Mouse (Mus musculus): Measurements from ENCODE around the gene P4htm.

The P4htm gene

DNA sequence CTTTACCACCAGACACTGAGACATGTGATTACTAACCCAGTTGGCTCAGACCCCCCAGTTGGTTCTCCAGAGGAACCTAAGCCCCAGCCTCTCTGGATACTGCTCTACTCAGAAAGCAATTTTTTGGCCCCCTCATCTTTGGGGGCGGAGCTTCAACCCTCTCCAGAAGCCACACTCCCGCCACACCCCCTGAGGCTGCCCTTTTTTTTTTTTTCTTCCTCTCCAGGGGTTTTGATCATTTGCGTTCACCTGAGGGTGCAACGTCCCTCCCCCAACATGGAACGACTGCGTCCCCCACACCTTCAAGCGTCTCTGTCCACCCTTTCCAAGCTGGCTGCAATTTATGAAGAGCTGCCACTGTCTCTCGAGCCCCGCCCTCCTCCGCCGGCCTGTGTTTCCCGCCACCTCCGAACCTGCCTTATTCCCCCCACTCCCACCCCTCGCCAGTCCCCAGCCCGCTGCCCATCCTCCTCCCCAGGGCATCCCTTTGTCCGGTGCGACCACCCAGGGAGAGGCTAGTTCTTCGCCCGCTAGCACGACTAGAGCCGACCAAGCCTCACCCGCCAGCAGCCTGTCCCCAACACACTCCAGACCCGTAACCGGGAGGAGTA, 19.4 kb downstream of the P4htm start:
- DNase-seq (ENCODE audit: extremely low spot score) = no peak

DNA sequence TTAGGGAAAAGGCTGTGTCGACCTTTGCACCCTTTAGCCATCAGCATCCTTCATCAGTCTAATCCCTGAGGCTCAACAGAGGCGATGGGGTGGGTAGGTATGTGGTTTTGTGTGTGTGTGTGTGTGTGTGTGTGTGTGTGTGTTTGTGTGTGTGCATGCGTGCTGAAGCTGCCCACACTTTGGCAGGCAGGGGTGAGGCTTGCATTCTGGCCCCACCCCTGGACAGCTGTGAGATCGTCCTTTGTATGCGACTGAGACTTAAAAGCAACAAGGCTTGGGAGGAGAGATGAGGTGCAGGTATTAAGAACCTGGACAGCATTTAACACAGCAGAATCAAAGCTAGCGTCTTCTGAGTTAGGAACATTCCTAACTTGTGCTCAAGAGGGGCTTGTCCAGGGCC, 20.4 kb downstream of the P4htm start:
- DNase-seq (ENCODE audit: extremely low spot score) = no peak

DNA sequence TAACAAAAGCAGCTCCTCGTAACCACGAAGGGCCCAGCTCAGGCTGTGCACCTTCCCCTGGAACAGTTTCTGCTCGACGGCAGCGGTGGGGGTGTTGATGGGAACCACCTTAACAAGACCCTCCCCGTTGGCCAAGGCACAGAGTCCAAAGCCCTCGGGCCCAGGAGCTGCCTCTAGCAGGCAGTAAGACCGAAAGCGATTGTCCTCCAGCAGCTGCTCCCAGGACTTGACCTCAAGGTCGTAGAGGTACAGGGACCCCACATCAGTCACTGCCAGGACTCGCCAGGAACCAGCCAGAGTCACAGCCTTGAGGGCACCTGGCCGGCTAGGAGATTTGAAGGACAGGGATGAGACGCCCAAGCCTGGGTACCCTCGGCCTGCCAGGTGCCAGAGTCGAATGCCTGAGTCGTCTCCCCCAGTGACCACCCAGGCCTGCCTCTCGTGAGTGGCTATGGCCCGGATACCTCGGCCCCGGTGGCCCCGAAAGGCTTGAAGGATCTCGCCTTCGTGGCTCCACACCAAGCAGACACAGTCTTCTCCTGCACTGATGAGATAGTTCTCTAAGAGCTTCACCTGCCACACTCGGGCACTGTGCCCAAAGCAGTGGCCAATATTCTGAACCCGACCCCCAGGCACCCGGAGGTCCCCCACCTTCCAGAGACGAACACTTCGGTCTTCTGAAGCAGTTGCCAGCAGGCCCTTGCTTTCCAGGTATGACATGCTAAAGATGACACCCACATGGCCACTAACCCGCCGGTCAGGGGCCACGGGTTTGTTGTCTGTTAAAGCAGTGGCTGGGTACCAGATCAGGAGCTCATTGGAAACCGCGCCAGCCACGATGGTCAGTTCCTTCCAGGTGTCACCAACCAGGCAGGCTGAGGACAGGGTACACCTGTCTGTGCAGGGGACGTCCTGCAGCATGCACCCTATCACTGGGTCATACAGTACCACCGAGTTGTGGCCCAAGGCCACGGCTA, 21.9 kb downstream of the P4htm start:
- DNase-seq (ENCODE audit: extremely low spot score) = no peak

DNA sequence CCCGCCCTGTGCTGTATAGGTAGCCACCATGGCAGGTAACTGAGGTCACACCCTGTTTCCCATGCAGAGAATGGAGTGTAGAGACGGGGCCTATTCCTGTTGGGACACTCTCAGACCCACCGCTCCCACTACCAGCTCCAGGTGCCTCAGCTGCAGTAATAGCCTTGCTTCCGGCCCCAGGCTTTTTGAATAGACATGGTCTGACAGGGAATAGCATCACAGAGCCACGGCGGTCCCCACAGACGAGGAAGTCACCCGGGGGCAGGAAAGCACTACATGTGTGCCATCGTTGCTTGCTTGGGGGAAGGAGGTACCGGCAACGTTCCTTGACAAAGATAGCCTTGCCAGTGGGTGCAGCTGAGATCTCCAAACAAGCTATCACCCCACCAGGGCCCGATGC, 22.5 kb downstream of the P4htm start:
- no peak for DNase-seq (ENCODE audit: extremely low spot score)

DNA sequence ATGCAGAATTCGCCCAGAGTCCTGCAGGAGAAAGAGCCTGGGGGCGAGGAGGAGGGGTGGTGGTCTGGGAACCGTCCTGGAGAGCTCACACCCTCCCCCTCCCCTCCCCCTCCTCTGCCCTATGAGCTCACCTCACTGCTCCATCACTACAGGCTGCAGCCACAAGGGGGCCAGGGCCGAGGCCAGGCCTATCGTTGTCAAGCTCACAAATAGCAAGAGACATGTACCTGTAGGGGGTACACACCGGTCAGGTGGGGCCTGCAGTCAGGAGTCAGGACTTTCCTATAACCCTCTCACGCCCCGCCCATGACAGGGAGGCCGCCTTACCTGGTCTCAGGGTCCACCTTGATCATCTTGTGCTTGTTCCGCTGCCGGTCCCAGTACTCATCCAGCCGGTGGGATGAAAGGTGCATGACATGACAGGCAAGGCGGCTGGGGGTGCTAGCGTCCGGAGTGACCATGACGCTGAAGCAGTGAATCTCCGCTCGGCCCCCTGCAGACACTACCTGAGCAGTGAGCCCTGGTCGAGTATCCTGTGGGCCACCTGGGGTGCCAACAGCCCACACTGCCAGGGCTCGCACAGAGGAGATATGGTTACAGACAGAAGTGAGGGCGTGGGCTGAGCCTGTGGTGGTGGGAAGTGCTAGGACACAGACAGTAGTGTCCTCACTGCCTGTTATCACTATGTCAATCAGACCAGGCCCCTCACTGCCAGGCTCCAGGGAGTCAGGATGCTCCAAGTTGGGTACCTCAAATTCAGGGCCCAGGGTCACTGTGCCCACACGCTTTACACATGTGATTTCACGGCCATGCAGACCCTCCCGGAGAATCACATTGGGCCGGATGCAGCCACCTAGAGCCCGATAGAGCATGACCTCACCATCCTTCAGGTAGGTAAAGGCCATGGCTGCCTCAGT, 23.4 kb downstream of the P4htm start:
- peak; percentile 75 for DNase-seq (ENCODE audit: extremely low spot score)

DNA sequence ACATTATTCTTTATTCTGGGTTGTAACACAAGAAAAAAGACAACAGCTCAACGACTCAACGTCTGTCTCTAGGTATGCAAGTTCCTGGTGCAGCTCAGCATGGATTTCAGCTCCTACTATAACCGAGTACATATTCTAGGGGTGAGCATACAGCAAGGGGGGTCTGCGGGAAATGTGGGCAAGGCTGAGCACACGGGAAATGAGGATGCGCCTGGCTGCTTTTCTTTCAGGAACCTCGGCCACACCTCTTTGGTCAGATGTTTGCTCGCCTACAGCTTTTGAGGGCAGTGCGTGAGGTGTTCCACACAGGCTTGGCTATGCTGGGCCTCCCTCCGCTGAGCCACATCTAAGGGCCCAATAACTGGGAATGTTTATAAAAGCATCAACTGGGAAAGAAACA, 25.1 kb downstream of the P4htm start:
- DNase-seq (ENCODE audit: extremely low spot score) = no peak

DNA sequence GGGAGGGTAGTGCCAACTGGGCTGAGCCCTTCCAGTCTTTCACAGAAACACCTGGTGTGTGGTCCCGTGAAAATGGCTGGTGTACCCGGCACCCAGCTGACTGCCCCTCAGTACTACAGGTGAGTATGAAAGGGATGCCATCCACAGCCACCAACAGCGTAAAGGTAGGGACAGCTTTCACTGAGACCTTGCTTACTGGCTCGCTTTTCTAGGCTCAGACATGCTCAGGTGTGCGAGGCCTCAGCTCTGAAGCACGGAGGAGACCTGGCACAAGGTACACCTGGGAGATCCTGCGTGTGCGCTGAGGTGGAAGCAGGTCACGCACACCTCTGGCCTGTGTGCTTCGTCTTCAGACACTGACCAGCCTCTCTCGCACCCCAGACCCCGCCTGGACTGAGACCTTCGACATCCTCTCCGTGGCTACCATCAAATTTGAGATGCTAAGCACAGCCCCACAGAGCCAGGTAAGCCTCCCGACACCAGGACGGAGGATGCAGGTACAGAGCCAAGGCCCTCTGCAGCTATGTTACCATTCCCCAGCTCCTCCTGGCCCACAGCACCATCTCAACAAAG, 26.0 kb downstream of the P4htm start:
- DNase-seq (ENCODE audit: extremely low spot score) = no peak

DNA sequence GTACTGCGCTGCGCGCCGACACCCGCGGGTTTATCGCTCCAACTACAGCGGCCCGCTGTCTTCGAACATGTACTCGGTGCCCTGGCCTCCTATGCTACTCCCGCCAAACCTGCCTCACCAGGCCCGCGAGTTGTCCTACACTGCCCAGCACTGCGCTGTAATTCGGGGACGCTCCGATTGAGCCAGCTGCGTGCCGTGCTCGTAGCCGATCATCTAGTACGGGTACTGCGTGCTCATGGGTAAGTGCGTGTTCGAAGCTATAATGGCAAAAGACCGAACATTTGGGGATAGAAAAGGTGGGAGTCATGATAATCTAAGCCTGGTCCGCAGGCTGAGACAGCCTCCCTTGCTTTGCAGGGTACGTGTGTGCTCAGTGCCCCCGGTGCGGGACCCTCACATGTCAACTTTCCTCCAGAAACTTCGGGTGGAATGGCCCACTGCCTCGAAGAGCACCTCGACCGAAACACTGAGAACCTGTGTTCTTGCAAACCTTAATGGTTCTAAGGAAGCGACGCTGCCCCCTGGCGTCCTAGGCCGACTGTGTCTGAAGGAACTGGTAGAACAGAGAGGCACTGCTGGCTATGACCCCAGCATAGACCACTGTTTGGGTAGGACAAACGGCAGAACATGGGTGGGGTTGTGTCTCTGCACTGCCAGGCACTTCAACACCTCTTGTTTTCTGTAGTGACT, 27.1 kb downstream of the P4htm start:
- peak; percentile 80 for DNase-seq (ENCODE audit: extremely low spot score)

DNA sequence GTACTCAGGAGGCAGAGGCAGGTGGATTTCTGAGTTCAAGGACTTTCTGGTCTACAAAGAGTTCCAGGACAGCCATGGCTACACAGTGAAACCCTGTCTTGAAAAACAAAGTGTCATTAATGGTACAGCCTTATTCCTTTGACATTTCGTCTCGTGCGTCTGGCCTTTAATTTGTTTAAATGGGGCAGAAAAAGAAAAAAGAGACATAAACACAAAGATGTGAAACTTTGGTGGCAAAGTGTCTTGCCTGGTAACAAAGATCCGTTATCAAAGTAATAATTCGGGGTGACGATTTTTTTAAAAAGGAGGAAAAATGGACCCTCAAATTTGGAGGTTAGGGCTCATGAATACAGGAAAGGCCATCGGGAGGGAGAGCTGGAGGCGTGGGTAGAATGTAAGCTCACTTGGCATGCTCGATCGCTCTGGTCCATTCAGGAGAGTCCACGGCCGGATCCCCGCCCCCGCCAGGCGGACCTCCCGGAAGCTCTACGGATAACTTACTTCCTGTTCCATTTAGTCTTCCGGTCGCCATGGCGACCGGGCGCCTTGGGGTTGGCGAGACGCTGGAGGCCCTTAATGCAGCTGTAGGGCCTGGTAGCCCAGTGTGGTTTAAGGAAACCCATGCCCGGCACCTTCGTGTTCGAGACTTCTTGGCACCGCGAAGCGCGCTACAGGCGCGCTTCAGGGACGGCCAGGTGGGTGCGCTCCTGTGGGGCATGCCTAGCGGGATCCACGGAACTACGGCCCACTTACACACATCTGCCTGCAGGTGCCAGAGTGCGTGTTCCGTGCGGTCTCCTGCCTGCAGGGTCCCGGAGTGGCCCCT, 27.9 kb downstream of the P4htm start, which contains the start of gene Dalrd3:
Gene Dalrd3 (plus strand): TSS at position 506 of the 826 bp plus-strand sequence.
- DNase-seq (ENCODE audit: extremely low spot score) = peak; percentile 90

DNA sequence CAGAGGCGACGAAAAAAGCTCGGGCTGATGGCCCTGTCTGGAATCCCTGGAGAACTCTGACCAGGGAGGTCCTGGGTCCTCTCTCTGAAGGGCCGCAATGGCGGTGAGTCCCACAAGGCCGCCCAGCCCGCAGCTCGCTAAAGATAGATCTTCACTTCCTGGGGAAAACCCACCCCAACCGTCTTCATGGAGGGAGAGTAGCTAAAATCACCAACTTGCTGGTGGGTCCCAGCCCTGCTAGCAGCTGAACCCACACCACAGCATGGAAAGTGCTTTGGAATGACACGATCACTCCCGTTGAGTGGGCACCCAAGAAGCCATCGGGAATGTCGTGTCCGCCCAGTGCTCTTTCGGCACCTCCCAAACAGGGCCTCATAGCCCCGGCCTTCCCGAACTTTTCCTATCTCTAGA, 29.0 kb downstream of the P4htm start:
- no peak for DNase-seq (ENCODE audit: extremely low spot score)

DNA sequence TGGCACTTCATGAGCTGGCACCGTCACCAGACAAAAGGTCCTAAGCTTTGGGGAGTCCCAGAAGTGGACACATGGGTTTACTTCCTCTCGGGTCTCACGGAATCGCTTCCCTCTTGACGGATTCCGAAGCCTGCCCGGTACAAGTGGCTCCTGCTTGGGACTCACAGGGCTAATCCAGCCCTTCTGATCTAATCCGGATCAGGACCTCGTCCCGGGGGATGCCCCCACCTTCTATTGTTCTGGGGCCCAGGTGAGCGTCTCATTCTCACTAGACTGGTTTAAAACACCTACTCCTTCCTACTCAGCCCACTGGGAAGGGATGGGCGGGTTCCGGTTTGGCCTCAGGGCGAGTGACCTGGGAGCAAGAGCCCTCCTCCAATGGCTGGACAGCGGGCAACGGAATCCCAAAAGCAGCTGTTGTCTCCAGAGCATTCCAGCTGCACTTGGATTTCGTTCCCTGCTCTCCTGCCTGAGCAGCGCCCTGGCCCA, 29.5 kb downstream of the P4htm start:
- DNase-seq (ENCODE audit: extremely low spot score) = peak; percentile 48

DNA sequence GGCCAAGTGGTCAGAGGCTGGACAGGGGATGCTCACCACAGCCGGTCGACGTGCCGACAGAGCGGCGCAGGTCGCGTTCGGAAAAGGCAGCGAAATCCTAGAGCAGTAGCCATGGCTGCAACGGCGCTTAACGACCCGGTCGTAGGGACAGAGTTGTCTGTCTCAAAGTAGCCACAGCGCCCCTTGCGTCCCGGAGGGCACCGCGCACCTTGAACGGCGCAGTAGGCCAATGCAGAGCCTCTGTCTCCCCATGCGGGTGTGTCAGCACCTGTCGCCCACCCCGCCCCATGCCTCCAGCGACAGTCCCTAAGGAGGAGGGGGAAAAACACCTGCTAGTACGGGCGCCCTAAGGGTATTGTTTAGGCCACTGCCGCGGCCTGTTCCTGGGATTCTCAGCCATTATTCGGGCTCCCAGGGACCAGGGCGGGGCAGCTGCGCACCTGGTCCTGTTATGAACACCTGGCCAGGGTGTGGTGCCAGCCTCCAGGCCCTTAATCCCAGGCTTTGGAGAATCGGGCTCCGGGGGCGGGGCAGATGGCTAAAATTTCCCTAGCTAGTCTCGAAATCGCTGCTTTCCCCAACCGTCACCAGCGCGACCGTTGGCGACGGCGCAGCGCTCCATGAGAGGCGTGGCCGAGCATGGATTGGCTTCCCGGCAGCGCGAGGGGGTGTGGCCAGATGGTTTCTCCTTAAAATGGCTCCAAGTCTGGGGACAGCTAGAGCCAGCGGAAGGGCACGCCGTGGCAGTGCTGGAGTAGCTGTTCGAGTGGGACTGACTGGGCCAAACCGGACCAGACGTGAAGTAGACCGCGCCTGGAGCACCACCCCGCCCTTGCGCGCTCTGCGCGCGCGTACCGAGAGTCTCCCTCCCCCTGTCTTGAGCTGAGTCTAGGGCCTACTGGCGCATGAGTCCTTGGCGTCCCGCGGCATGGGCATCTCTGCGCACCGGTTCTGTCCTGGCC, 30.4 kb downstream of the P4htm start, which contains the start of gene Ndufaf3:
Gene Ndufaf3 (minus strand): TSS at position 620 of the 962 bp plus-strand sequence.
- peak; percentile 93 for DNase-seq (ENCODE audit: extremely low spot score)

DNA sequence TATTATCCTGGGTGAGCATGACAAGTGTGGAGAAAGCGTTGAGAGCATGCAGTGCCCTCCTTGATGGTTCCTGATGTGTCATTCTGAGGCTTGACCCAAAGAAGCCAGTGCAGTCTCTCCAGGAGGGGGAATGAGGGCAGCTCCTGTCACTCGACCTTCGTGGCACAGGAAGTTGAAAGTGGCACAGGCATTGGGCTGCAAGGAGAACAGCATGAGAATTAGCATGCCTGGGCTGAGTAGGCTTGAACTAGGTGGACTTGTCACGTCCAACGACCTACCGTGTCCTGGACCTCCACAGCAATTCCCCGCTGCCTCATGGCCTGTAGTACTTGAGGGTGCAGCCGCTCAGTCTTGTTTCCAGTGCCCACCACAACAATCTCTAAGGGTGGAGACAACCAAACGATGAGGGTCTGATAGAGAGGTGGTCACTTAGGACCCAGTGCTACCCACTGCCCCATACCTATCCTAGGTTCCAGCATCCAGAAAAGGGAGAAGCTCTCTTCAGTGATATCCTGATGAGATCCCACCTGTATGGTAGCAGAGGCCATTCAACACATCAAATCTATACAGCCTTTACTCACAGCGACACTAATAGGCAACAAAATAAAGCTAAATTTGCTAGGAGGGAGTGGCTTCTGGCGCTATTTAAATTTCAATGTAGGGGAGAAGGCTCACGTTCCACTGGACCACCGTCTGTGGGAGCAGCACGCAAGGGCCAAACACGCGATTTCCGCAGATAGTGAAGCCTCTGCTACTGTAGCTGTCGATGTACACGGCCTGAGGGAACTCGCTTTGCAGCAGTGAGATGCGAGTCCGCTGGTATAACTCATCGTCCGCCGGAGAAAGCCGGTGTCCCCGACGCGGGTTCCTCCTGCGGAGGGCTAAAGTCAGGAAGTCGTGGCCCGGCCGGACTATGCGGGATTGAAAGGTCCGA, 31.3 kb downstream of the P4htm start:
- DNase-seq (ENCODE audit: extremely low spot score) = no peak

DNA sequence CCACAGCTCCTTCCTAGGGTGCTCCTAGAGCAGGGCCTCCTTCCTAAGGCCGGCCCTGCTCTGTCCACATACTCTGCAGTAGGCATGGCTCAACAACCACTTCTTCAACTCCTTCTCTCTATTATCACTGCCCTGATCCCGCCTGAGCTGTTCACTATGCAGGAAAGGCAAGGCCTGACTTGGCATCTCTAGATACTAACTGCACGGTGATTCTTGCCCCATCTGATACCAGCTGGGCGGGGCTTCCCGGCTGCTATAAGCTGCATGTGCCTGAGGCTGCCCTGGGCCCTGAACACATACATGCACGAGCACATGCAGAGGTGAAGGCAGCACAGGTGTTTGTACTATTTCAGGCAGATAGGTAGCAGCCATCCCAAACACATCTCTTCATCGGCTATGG, 33.3 kb downstream of the P4htm start:
- DNase-seq (ENCODE audit: extremely low spot score) = no peak

DNA sequence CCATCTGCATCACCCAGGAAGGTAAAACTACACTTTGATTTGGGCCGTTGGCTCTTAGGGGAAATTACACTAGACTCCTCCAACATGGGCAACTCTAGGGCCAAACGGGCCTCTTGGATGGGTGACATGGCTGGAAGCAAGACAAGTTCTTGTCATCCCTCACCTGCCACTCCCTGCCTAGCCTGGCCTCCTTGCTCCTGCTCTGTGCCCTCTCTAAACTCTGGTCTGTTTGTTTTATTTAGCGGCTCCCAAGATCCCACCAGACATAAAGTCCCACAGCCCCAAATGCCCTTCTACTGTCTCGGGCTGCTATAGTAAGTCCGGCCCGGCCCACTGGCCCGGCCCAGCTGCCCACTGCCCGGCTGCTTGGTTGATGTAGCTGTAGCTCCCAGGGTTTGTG, 33.8 kb downstream of the P4htm start:
- no peak for DNase-seq (ENCODE audit: extremely low spot score)

DNA sequence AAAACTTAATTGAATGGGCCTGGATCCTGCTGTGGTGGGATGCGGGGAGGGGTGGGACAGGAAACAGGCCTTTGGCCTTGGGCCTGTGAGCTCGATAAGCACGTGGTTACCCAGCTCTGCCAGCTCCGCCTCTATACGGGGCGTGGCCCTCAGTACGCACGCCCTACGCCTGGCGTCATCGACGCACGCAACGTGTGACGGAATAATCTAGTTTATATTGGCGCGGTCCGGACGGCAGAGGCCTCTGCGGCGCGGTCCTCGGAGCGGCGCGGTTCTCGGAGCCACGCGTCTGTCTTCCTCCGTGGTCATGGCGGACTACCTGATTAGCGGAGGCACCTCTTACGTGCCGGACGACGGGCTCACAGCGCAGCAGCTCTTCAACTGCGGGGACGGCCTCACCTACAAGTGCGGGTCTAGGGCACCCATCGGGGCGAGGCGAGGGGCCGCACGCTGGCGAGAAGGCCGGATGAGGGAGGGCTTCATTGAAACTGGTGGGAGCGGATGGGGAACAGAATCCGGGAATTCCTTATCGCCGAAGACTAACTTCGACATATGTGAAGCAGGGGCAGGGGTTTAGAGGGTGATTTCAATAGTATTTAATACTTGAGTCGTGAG, 37.1 kb downstream of the P4htm start, which contains the start of gene Impdh2:
Gene Impdh2 (plus strand): TSS at position 60 of the 615 bp plus-strand sequence.
- DNase-seq (ENCODE audit: extremely low spot score) = peak; percentile 97

DNA sequence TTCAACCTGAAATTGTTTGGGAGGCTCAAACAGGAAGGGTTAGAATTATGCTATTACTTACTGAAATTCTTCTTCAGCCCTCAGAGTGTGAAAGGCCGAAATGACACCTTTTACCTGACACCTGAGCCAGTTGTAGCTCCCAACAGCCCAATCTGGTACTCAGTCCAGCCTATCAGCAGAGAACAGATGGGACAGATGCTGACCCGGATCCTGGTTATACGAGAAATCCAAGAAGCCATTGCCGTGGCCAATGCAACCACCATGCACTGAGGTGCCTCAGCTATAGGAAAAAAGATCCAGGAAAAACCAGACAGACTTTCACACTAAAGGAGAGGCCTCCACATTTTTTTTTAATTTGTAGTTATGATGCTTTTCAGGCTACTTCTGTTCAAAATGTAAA, 38.3 kb downstream of the P4htm start:
- no peak for DNase-seq (ENCODE audit: extremely low spot score)

Data from embryo, embryonic 9.5 days (tissue).